In the genomic region with DNA sequence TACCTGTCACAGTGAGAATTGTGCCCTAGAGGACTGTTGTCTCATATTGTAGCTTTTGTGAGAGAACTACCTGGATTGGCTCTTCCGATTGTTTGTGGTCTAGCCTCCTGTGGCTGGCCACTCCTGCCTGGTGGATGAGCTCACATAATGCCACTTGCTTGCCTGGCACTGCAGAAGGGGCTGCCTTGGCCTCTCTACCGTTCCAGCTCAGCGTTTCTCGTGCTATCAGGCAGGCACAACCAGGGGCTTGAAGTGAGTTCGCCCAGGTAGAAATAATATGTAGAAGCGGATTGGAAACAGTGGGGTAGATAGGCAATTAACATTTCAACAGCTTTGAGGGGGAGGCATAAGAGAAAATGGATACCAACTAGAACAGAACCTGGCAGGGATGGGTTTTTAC, we compare ENCODE assay signal across 12 mouse cellular contexts. TPM values are rescaled to one million over a fixed set of nuclear protein-coding genes. Genes with fewer than 3 reads are reported as not detected.
DNase-seq lines count a peak whose midpoint lies in the region; ATAC-seq and TF ChIP-seq lines count a peak whose summit lies in the region.
"Had no signal": no experiment of that assay in that cellular context is flagged by ENCODE, and none has a peak within 500 bp of the region (broad histone marks: within the 10 kb centered on the region; RNA-seq: fewer than 3 reads in every experiment).

No protein-coding gene starts in this region.

- WGBS in heart, embryonic 10.5 days = 66% methylated on average over 6 of the region's 6 CpGs
- 65% methylated on average over 6 of the region's 6 CpGs for WGBS in kidney, postnatal 0 days
- 41% methylated on average over 6 of the region's 6 CpGs for WGBS in liver, embryonic 15.5 days (ENCODE audit: insufficient replicate concordance)

- H3K4me3 ChIP-seq in heart, embryonic 10.5 days = peak overlapping the region; percentile 74
- H3K4me3 ChIP-seq in kidney, postnatal 0 days (replicated peaks; ENCODE audit: low read depth, low read length) = no peak overlapping the region
- 0 out of 2 replicates have a peak overlapping the region, but pooled peaks have one; percentile 1 for H3K4me3 ChIP-seq in brown adipose tissue, adult 24 weeks (ENCODE audit: insufficient read depth, low read depth, low read length)
- peak overlapping the region; percentile 86 for H3K4me3 ChIP-seq in liver, embryonic 15.5 days (replicated peaks)
- H3K4me3 ChIP-seq in left cerebral cortex, adult 2 months = no peak overlapping the region

- no peak overlapping the region for H3K9ac ChIP-seq in kidney, postnatal 0 days (ENCODE audit: low read depth, low read length)
- H3K9ac ChIP-seq in liver, embryonic 15.5 days = peak overlapping the region; percentile 94

- no peaks in the 10 kb centered on the region for H3K9me3 ChIP-seq in heart, embryonic 10.5 days
- no peaks in the 10 kb centered on the region for H3K9me3 ChIP-seq in kidney, postnatal 0 days (replicated peaks; ENCODE audit: low read length)
- H3K9me3 ChIP-seq in liver, embryonic 15.5 days (replicated peaks) = no peaks in the 10 kb centered on the region

- no peaks in the 10 kb centered on the region for H3K27me3 ChIP-seq in heart, embryonic 10.5 days (ENCODE audit: insufficient read depth, poor library complexity, severe bottlenecking)
- no peaks in the 10 kb centered on the region for H3K27me3 ChIP-seq in kidney, postnatal 0 days (ENCODE audit: insufficient read depth, low read length)
- H3K27me3 ChIP-seq in liver, embryonic 15.5 days = peaks cover 3% of the 10 kb centered on the region; the same call in 1 of the 2 replicates

- intact Hi-C loops in left cerebral cortex, adult 2 months (cut with DNase I) = no loop called here

- no peak for ATAC-seq in kidney, postnatal 0 days (replicated peaks; ENCODE audit: low FRiP score, low read depth)
- ATAC-seq in liver, embryonic 15.5 days (ENCODE audit: insufficient read depth) = no peak

- peak overlapping the region; percentile 93 for H3K27ac ChIP-seq in heart, embryonic 10.5 days
- no peak overlapping the region for H3K27ac ChIP-seq in kidney, postnatal 0 days
- H3K27ac ChIP-seq in brown adipose tissue, adult 24 weeks (replicated peaks; ENCODE audit: low read depth, low read length) = 0 out of 2 replicates have a peak overlapping the region, but pooled peaks have one; percentile 1
- H3K27ac ChIP-seq in liver, embryonic 15.5 days (replicated peaks) = peak overlapping the region; percentile 95
- no peak overlapping the region for H3K27ac ChIP-seq in left cerebral cortex, adult 2 months

- peaks cover 60% of the 10 kb centered on the region for H3K4me1 ChIP-seq in heart, embryonic 10.5 days
- H3K4me1 ChIP-seq in kidney, postnatal 0 days (replicated peaks; ENCODE audit: insufficient read depth, low read length) = peaks cover 32% of the 10 kb centered on the region
- peaks cover 37% of the 10 kb centered on the region for H3K4me1 ChIP-seq in brown adipose tissue, adult 24 weeks (ENCODE audit: control insufficient read depth, insufficient read depth, insufficient read length, low read length)
- H3K4me1 ChIP-seq in liver, embryonic 15.5 days (replicated peaks) = peaks cover 75% of the 10 kb centered on the region

- no peaks in the 10 kb centered on the region for H3K36me3 ChIP-seq in heart, embryonic 10.5 days
- no peaks in the 10 kb centered on the region for H3K36me3 ChIP-seq in kidney, postnatal 0 days (ENCODE audit: insufficient read depth, low read length)
- H3K36me3 ChIP-seq in liver, embryonic 15.5 days (replicated peaks) = peaks cover 15% of the 10 kb centered on the region

- DNase-seq in heart, embryonic 10.5 days (ENCODE audit: low spot score) = no peak
- DNase-seq in heart, adult 9 months (ENCODE audit: low spot score in 2 of 2) = no peak
- DNase-seq in kidney, postnatal 0 days (ENCODE audit: low spot score) = no peak
- no peak for DNase-seq in kidney, postnatal 36 days
- no peak for DNase-seq in left cerebral cortex, adult 2 months (ENCODE audit: extremely low spot score in 1 of 2, low spot score in 2 of 2)
- no peak for DNase-seq in adrenal gland, postnatal 25 days
- DNase-seq: B cell, adult 2 months; lung, postnatal 14 days; midbrain, embryonic 14.5 days; thymus, adult 2 months had no signal

- H3K4me2 ChIP-seq in kidney, postnatal 0 days (ENCODE audit: low read length) = 0 out of 2 replicates have a peak overlapping the region, but pooled peaks have one; percentile 97
- H3K4me2 ChIP-seq in liver, embryonic 15.5 days = peak overlapping the region; percentile 77

- no peak for TF ChIP-seq CTCF in kidney, postnatal 0 days (IDR thresholded peaks at IDR 0.05; ENCODE audit: low read depth)
- TF ChIP-seq CTCF in left cerebral cortex, adult 2 months (IDR thresholded peaks at IDR 0.05) = no peak

RNA-seq across cellular contexts. Expression of a gene that starts 2.1 kb away (rescaled TPM):
- polyA plus RNA-seq in heart, embryonic 10.5 days (2016; fragmentation: Nextera tagmentation; extraction: Ambion mirVana) = 133 and 207 TPM in 2 replicates
- 72.5 and 79.0 TPM in 2 replicates for polyA plus RNA-seq in kidney, postnatal 0 days (2015; fragmentation: Nextera tagmentation; extraction: Ambion mirVana)
- polyA plus RNA-seq in brown adipose tissue, adult 24 weeks (2012; ENCODE audit: insufficient read depth, insufficient read length, missing spikeins) = 74.5 and 79.6 TPM in 2 replicates
- 265 and 273 TPM in 2 replicates for polyA plus RNA-seq in liver, embryonic 15.5 days (2015; fragmentation: Nextera tagmentation; extraction: Ambion mirVana)
- total RNA-seq in left cerebral cortex, adult 2 months (2021) = 10 to 100 TPM; 46.0 to 50.6 TPM
- 26.6 and 29.0 TPM in 2 replicates for total RNA-seq in adrenal gland, postnatal 25 days (2021)

Comparison
In these comparisons a context has a peak if more than half of its experiments do, and no peak if none do; other contexts are left out.
1. H3K27ac ChIP-seq: peak in heart, embryonic 10.5 days (single experiment), brown adipose tissue, adult 24 weeks (single experiment) and liver, embryonic 15.5 days (single experiment); none in kidney, postnatal 0 days (single experiment) and left cerebral cortex, adult 2 months (single experiment).
2. H3K4me3 ChIP-seq: peak in heart, embryonic 10.5 days (single experiment), brown adipose tissue, adult 24 weeks (single experiment) and liver, embryonic 15.5 days (single experiment); none in kidney, postnatal 0 days (single experiment) and left cerebral cortex, adult 2 months (single experiment).